Mouse (Mus musculus): ENCODE data around the gene Pnmt.
"Not testable (repeated sequence)": the region's sequence is repeated elsewhere in the genome, so short reads cannot be mapped to it uniquely, and the experiment has no call there.

Pnmt gene

GRCm38 (mm10) chr11:98357396-98358160 lies 28.7 kb upstream of the Pnmt start:
- no peak for DNase-seq (ENCODE audit: low spot score in 2 of 2)

GRCm38 (mm10) chr11:98358161-98359083 lies 27.8 kb upstream of the Pnmt start, which contains the start of gene Stard3:
TSS of gene Stard3 (plus strand) at chr11:98358368.
- peak in 1 of 2 experiments; percentile 80 for DNase-seq (ENCODE audit: low spot score in 2 of 2)

GRCm38 (mm10) chr11:98360866-98361521 lies 25.3 kb upstream of the Pnmt start:
- DNase-seq (ENCODE audit: low spot score in 2 of 2), result no peak

GRCm38 (mm10) chr11:98363817-98364216 lies 22.4 kb upstream of the Pnmt start:
- DNase-seq (ENCODE audit: low spot score in 2 of 2), result no peak

GRCm38 (mm10) chr11:98364410-98364809 lies 21.8 kb upstream of the Pnmt start:
- DNase-seq (ENCODE audit: low spot score in 2 of 2), result no peak

- no peak for DNase-seq (ENCODE audit: low spot score in 2 of 2)
Observed at GRCm38 (mm10) chr11:98366290-98366689, 20.0 kb upstream of the Pnmt start.

GRCm38 (mm10) chr11:98367171-98367862 lies 18.9 kb upstream of the Pnmt start:
- DNase-seq (ENCODE audit: low spot score in 2 of 2), result peak in 1 of 2 experiments; percentile 65

- DNase-seq (ENCODE audit: low spot score in 2 of 2), result no peak
Observed at GRCm38 (mm10) chr11:98367863-98368186, 18.4 kb upstream of the Pnmt start.

- no peak for DNase-seq (ENCODE audit: low spot score in 2 of 2)
Observed at GRCm38 (mm10) chr11:98369337-98369736, 16.9 kb upstream of the Pnmt start.

- DNase-seq (ENCODE audit: low spot score in 2 of 2), result no peak
Observed at GRCm38 (mm10) chr11:98370588-98370987, 15.7 kb upstream of the Pnmt start.

GRCm38 (mm10) chr11:98371556-98372240 lies 14.6 kb upstream of the Pnmt start:
- DNase-seq (ENCODE audit: low spot score in 2 of 2), result no peak

- peak in 1 of 2 experiments; percentile 67 for DNase-seq (ENCODE audit: low spot score in 2 of 2)
Observed at GRCm38 (mm10) chr11:98372406-98372805, 13.8 kb upstream of the Pnmt start.

- no peak for DNase-seq (ENCODE audit: low spot score in 2 of 2)
Observed at GRCm38 (mm10) chr11:98373244-98373643, 13.0 kb upstream of the Pnmt start.

- no peak for DNase-seq (ENCODE audit: low spot score in 2 of 2)
Observed at GRCm38 (mm10) chr11:98374266-98374665, 12.0 kb upstream of the Pnmt start.

- no peak for DNase-seq (ENCODE audit: low spot score in 2 of 2)
Observed at GRCm38 (mm10) chr11:98376756-98377155, 9.5 kb upstream of the Pnmt start.

- DNase-seq (ENCODE audit: low spot score in 2 of 2), result no peak
Observed at GRCm38 (mm10) chr11:98377787-98378186, 8.5 kb upstream of the Pnmt start.

GRCm38 (mm10) chr11:98379379-98379778 lies 6.9 kb upstream of the Pnmt start:
- no peak for DNase-seq (ENCODE audit: low spot score in 2 of 2)

- DNase-seq (ENCODE audit: low spot score in 2 of 2), result no peak
Observed at GRCm38 (mm10) chr11:98380106-98380505, 6.1 kb upstream of the Pnmt start.

GRCm38 (mm10) chr11:98381651-98382050 lies 4.6 kb upstream of the Pnmt start:
- DNase-seq (ENCODE audit: low spot score in 2 of 2), result no peak

- DNase-seq (ENCODE audit: low spot score in 2 of 2), result not testable (repeated sequence)
Observed at GRCm38 (mm10) chr11:98382405-98382804, 3.8 kb upstream of the Pnmt start.

All from left cerebral cortex, adult 9 months (tissue).